Mouse (Mus musculus) mouse trophoblast stem cell (cell line): ENCODE data around the gene Gm5901.
"Not testable (repeated sequence)": the region's sequence is repeated elsewhere in the genome, so short reads cannot be mapped to it uniquely, and the experiment has no call there.

Experiments
- in situ Hi-C, 2 experiments: fragments of 300-500 bp; cut with MseI, MboI; formaldehyde crosslinking; loops; 2 replicates in 1 of 2; 3 replicates in 1 of 2; pipeline ENCODE4 v1.15.1; 2025

Gm5901 gene

GRCm38 (mm10) chr7:105404268-105404667 is 29.4 kb downstream of the Gm5901 start, which contains the start of gene Cnga4:
Gene Cnga4, plus strand, starts transcription at chr7:105404568.
- in situ Hi-C loops: loop anchor here (10.0 kb wide), 2 partner anchors 111 to 211 kb away; no protein-coding TSS in a partner anchor

- in situ Hi-C loops: loop anchor here (5.0 to 10.0 kb wide), 4 partner anchors 66 to 208 kb away; no protein-coding TSS in a partner anchor
These were observed 31.5 kb downstream of the Gm5901 start for GRCm38 (mm10) chr7:105406322-105406721.

- in situ Hi-C loops: not testable (repeated sequence)
These were observed 37.2 kb downstream of the Gm5901 start for GRCm38 (mm10) chr7:105411874-105412632.

DNA sequence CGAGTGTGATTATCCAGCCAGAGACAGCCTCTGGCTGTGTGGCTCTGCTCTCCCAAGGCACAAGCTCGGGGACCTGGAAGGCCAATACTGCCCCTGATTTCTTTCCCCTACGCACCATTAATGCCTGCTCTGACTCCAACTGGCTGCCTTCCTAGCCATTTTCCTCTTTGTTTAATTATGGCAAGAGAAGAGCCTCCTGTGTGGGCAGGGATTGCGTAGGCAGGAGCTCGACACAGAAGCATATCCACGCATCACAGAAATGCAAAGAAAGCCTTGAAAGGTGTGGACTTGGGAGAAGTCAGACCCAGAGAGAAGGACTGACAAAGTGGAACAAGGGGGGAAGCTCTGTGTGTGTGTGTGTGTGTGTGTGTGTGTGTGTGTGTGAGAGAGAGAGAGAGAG is 39.5 kb downstream of the Gm5901 start:
- in situ Hi-C loops: no loop called here

- in situ Hi-C loops: loop anchor here in 1 of 2 experiments (5.0 kb wide), 1 partner anchor 56 kb away; no protein-coding TSS in a partner anchor
These were observed 41.7 kb downstream of the Gm5901 start for GRCm38 (mm10) chr7:105416529-105416928.

DNA sequence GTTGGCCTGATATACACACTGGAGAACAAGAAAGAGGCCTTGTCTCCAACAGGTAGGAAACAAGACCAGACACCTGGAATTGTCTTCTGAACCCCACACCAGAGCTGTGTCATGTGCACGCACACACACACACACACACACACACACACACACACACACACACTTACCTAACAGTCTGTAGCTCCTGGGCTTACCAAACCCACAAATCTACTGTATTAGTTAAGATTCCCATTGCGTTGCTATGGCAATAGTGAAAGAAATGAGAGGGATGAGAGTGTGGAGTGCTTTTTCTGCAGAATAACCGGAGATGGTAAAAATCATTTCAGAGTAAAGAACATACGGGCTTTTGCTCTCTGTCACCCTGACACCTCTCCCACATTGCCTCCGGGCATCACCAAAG is 43.3 kb downstream of the Gm5901 start:
- in situ Hi-C loops: loop anchor here in 1 of 2 experiments (5.0 kb wide), 1 partner anchor 54 kb away; no protein-coding TSS in a partner anchor

- in situ Hi-C loops: no loop called here
These were observed 46.1 kb downstream of the Gm5901 start for GRCm38 (mm10) chr7:105420903-105421302.

DNA sequence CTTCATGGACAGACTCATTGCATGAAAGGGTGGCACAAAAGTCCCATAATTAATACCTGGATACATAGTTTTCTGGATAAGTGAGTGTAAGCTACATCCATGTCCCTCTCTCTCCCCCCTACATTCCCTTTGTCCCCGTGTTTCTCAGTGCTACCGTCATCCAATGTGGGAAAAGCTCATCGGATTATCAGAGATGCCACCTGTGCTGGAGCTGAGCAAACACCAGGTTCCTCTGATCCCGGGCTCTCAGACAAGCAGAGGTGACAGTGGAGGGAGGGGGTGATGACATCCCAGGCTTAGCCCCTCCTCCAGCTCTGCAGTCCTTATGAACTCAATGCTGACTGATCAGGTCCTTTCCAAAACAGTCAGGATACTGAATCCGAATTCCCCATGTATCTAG is 49.5 kb downstream of the Gm5901 start:
- in situ Hi-C loops: no loop called here

- in situ Hi-C loops: no loop called here
These were observed 50.7 kb downstream of the Gm5901 start, which contains the start of gene Cckbr for GRCm38 (mm10) chr7:105425424-105426043. Gene Cckbr, plus strand, starts transcription at chr7:105425731.

DNA sequence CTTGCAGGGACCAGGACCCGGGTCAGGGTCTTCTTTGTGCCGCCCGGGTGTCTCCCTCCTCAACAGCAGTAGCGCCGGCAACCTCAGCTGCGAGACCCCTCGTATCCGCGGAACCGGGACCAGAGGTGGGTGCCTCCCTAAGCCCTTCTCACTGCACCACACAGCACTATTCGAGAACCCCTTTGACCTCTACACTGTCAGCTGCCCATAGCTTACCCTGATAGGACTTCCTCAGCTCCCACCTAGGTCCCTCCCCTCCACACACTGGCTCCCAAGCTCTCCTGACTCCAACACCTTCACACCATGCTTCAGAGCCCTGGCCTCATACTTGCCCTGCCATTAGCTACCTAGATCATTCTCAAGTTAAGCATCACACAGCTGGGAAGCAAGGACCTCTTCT is 51.2 kb downstream of the Gm5901 start:
- in situ Hi-C loops: no loop called here
